In genomic region chr2:72674856-72675440, GRCm38 (mm10) we compare ENCODE assay signal across 13 mouse cellular contexts.
DNase-seq lines count a peak whose midpoint lies in the region; ATAC-seq and TF ChIP-seq lines count a peak whose summit lies in the region.
"Had no signal": no experiment of that assay in that cellular context is flagged by ENCODE, and none has a peak within 500 bp of the region (broad histone marks: within the 10 kb centered on the region; RNA-seq: fewer than 3 reads in every experiment).

No protein-coding gene starts in this region.

- intact Hi-C loops in heart, adult 2 months (cut with DNase I) = loop anchor here (5.0 kb wide), 1 partner anchor 118 kb away; no protein-coding TSS in a partner anchor

- no peak overlapping the region for H3K9ac ChIP-seq in heart, adult 2 months (ENCODE audit: low read depth, low read length)
- H3K9ac ChIP-seq in kidney, postnatal 0 days (ENCODE audit: low read depth, low read length) = no peak overlapping the region
- no peak overlapping the region for H3K9ac ChIP-seq in embryonic facial prominence, embryonic 13.5 days
- H3K9ac ChIP-seq: stomach, embryonic 15.5 days had no signal

- H3K4me3 ChIP-seq in heart, adult 2 months = no peak overlapping the region
- no peak overlapping the region for H3K4me3 ChIP-seq in kidney, postnatal 0 days (replicated peaks; ENCODE audit: low read depth, low read length)
- H3K4me3 ChIP-seq in embryonic facial prominence, embryonic 13.5 days = no peak overlapping the region
- H3K4me3 ChIP-seq in embryonic fibroblast, embryonic 13.5 days (ENCODE audit: insufficient read depth, low read length) = no peak overlapping the region
- H3K4me3 ChIP-seq: stomach, embryonic 15.5 days had no signal

- no peaks in the 10 kb centered on the region for H3K9me3 ChIP-seq in kidney, postnatal 0 days (replicated peaks; ENCODE audit: low read length)
- no peaks in the 10 kb centered on the region for H3K9me3 ChIP-seq in embryonic facial prominence, embryonic 13.5 days
- H3K9me3 ChIP-seq: stomach, embryonic 15.5 days had no signal

- H3K79me2 ChIP-seq in heart, adult 2 months (replicated peaks; ENCODE audit: control insufficient read depth, insufficient read depth, low read length) = no peaks in the 10 kb centered on the region

- no peaks in the 10 kb centered on the region for H3K4me1 ChIP-seq in heart, adult 2 months (ENCODE audit: control insufficient read depth, insufficient read depth, low read length)
- H3K4me1 ChIP-seq in kidney, postnatal 0 days (replicated peaks; ENCODE audit: insufficient read depth, low read length) = no peaks in the 10 kb centered on the region
- peaks cover 15% of the 10 kb centered on the region for H3K4me1 ChIP-seq in embryonic facial prominence, embryonic 13.5 days
- H3K4me1 ChIP-seq in embryonic fibroblast, embryonic 13.5 days (ENCODE audit: control insufficient read depth, insufficient read depth, low read length) = peaks cover 11% of the 10 kb centered on the region; the same call in 1 of the 2 replicates

- no peak for TF ChIP-seq EP300 in heart, adult 2 months (IDR thresholded peaks at IDR 0.05; ENCODE audit: insufficient read depth, low read depth, low read length)

- no peaks in the 10 kb centered on the region for H3K36me3 ChIP-seq in heart, adult 2 months (ENCODE audit: control insufficient read depth, insufficient read depth, low read length)
- no peaks in the 10 kb centered on the region for H3K36me3 ChIP-seq in kidney, postnatal 0 days (ENCODE audit: insufficient read depth, low read length)
- H3K36me3 ChIP-seq in embryonic facial prominence, embryonic 13.5 days = no peaks in the 10 kb centered on the region
- H3K36me3 ChIP-seq: stomach, embryonic 15.5 days had no signal

- H3K27ac ChIP-seq in heart, adult 2 months = no peak overlapping the region; the same call in 1 of the 2 replicates
- H3K27ac ChIP-seq in kidney, postnatal 0 days = 0 out of 2 replicates have a peak overlapping the region, but pooled peaks have one; percentile 16
- H3K27ac ChIP-seq in embryonic facial prominence, embryonic 13.5 days = peak overlapping the region; percentile 29; the same call in 1 of the 2 replicates
- H3K27ac ChIP-seq in embryonic fibroblast, embryonic 13.5 days (ENCODE audit: insufficient read depth, low read length) = peak overlapping the region; percentile 63
- H3K27ac ChIP-seq: macrophage had no signal

- no peak overlapping the region for H3K4me2 ChIP-seq in kidney, postnatal 0 days (ENCODE audit: low read length)
- H3K4me2 ChIP-seq in embryonic facial prominence, embryonic 13.5 days = peak overlapping the region; percentile 48
- H3K4me2 ChIP-seq: liver, embryonic 11.5 days had no signal

- DNase-seq in heart, adult 18-20 months = peak; percentile 6 to 17
- DNase-seq in heart, adult 2 months = no peak
- DNase-seq in kidney, postnatal 0 days (ENCODE audit: low spot score) = no peak
- no peak for DNase-seq in kidney, adult 18-20 months
- DNase-seq in cerebellum, postnatal 10 days = no peak
- DNase-seq: cerebellum, adult 8-10 months; right cerebral cortex, postnatal 25 days had no signal

- ATAC-seq in kidney, postnatal 0 days (replicated peaks; ENCODE audit: low FRiP score, low read depth) = no peak
- ATAC-seq in embryonic facial prominence, embryonic 13.5 days (ENCODE audit: insufficient number of reproducible peaks, insufficient read depth, low FRiP score, low TSS enrichment, low read depth) = no peak
- ATAC-seq: hindbrain, embryonic 16.5 days had no signal

- WGBS in heart, adult 2 months = 48% methylated on average over 6 of the region's 6 CpGs
- 70% methylated on average over 6 of the region's 6 CpGs for WGBS in kidney, postnatal 0 days
- WGBS in embryonic facial prominence, embryonic 13.5 days = 49% methylated on average over 6 of the region's 6 CpGs

- no peak for TF ChIP-seq CTCF in heart, adult 2 months (IDR thresholded peaks at IDR 0.05)
- no peak for TF ChIP-seq CTCF in kidney, postnatal 0 days (IDR thresholded peaks at IDR 0.05; ENCODE audit: low read depth)
- no peak for TF ChIP-seq CTCF in embryonic fibroblast, embryonic 13.5 days (IDR thresholded peaks at IDR 0.05; ENCODE audit: borderline replicate concordance, insufficient read depth, low read length)

- no peak for TF ChIP-seq POLR2A in heart, adult 2 months (IDR thresholded peaks at IDR 0.05; ENCODE audit: insufficient read depth, low read depth, low read length)
- TF ChIP-seq POLR2A in embryonic fibroblast, embryonic 13.5 days (IDR thresholded peaks at IDR 0.05; ENCODE audit: low read depth, low read length) = no peak

- H3K27me3 ChIP-seq in heart, adult 2 months (ENCODE audit: control insufficient read depth, insufficient read depth, low read length) = no peaks in the 10 kb centered on the region
- H3K27me3 ChIP-seq in kidney, postnatal 0 days (ENCODE audit: insufficient read depth, low read length) = no peaks in the 10 kb centered on the region
- H3K27me3 ChIP-seq in embryonic facial prominence, embryonic 13.5 days = peaks cover 3% of the 10 kb centered on the region; the same call in 1 of the 2 replicates
- H3K27me3 ChIP-seq: stomach, embryonic 15.5 days had no signal

Comparison
In these comparisons a context has a peak if more than half of its experiments do, and no peak if none do; other contexts are left out.
1. DNase-seq: peak in heart, adult 18-20 months (2 of 2); none in heart, adult 2 months (0 of 2), kidney, postnatal 0 days (single experiment), kidney, adult 18-20 months (single experiment) and cerebellum, postnatal 10 days (0 of 2).